Mouse (Mus musculus): Measurements from ENCODE around the gene Usp32.

- no peak for TF ChIP-seq CTCF (IDR thresholded peaks at IDR 0.05; ENCODE audit: low read depth, low read length)
- no peak for TF ChIP-seq POLR2A (IDR thresholded peaks at IDR 0.05; ENCODE audit: insufficient read depth, low read length)
These were observed 183.6 kb downstream of the Usp32 start for GRCm38 (mm10) chr11:84956400-84956799.

All from ES-Bruce4 (cell line).